Mouse (Mus musculus) cerebellum, adult 9-11 months (tissue): ENCODE measurements at regions not wholly inside any gene's neighbourhood (a gene's known extent, or its start where the extent isn't known, plus 50 kb on each side); places are given as distances from the start of the nearest gene placed in this dataset.
"Not testable (repeated sequence)": the region's sequence is repeated elsewhere in the genome, so short reads cannot be mapped to it uniquely, and the experiment has no call there.

Experiments
- DNase-seq: peaks from one replicate; pipeline ENCODE4 v3.0.0; 2022

DNA sequence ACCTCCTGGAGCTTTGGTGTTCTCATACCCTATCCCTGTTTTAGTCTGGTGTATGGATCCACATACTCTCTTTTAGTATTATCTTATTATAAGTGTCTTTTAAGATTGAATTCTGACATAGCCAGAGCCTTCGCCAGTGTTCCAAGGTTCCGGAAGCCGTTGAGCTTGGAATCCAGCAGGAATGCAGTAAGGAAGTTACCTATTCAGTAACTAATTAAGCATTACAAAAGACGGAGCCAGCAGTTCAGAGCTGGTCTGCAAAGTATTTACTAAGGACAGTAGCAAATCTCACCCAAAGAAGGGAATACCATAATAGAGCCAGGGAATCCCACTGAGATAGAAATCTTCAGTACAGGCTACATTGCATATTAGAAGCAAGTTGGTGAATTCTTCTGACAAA is 93.7 kb upstream of the Ghr start:
- DNase-seq, result not testable (repeated sequence)

GRCm38 (mm10) chr15:3672586-3672985 is 89.3 kb upstream of the Ghr start:
- DNase-seq, result no peak

- no peak for DNase-seq
Measured at GRCm38 (mm10) chr15:3671169-3671568, 87.9 kb upstream of the Ghr start.

DNA sequence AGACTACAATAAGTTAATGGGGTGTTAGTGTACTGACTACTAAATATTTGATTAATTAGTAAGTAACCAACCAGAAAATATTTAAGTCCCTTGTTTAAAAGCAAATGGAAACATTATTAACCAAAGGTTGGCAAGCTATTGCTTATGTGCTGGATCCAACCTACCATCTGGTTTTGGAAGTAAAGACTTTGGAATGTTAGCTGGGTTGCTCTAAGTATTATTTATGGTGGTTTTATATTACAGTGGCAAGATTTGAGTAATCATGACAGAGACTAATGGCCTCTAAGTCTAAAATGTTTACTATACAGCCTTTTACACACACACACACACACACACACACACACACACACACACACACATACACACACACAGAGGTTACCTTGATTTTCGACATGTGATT is 86.1 kb upstream of the Ghr start:
- no peak for DNase-seq

DNA sequence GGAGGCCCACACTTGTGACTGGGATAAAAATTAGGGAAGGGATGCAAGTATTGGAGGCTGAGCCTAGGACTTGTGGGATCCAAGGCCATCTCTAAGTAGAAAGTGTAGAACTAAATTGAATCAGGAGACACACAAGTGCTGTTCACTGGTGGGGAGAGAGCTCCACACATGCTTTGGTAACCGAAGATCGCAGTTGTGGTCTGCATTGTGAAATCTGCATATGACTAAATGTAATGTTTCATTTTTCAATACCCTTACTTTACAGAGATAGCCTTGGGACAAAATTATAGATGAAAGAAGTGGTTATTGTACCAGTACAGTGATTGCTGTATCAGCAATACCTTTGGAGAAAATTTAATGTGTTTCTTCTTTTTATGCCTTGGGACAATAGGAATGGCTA is 85.6 kb upstream of the Ghr start:
- no peak for DNase-seq

- DNase-seq, result no peak
Measured at GRCm38 (mm10) chr15:3648741-3649140, 65.4 kb upstream of the Ghr start.

DNA sequence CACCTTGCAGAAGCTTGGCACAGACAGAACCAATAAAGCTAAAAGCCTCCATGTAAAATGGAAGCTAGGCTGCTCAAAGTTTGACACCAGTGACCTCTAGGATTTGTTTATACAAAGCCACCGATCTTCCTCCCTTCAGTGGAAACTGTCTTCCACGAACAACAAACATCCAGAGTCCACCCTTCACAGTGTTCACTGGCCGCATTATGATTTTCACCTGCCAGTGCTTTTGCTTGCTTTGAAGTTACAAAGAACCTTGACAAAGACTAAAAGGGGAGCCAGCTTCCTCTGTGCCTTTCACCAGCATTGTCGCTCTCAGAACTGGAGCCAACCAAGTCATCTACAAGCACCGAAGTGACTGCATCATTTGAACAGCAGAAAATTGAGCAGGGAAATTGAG is 56.8 kb upstream of the Ghr start:
- DNase-seq, result no peak
